Mouse (Mus musculus) yolk sac, embryonic 10.5 days (tissue): ENCODE measurements around the gene Slc44a3.
A peak's percentile ranks its signal among the peaks of the same experiment; 100 is the strongest.

Experiments used
- DNase-seq: peaks from one replicate; pipeline ENCODE4 v3.0.0-alpha.2; 2017; ENCODE audit warnings: low spot score

Slc44a3 gene

DNA sequence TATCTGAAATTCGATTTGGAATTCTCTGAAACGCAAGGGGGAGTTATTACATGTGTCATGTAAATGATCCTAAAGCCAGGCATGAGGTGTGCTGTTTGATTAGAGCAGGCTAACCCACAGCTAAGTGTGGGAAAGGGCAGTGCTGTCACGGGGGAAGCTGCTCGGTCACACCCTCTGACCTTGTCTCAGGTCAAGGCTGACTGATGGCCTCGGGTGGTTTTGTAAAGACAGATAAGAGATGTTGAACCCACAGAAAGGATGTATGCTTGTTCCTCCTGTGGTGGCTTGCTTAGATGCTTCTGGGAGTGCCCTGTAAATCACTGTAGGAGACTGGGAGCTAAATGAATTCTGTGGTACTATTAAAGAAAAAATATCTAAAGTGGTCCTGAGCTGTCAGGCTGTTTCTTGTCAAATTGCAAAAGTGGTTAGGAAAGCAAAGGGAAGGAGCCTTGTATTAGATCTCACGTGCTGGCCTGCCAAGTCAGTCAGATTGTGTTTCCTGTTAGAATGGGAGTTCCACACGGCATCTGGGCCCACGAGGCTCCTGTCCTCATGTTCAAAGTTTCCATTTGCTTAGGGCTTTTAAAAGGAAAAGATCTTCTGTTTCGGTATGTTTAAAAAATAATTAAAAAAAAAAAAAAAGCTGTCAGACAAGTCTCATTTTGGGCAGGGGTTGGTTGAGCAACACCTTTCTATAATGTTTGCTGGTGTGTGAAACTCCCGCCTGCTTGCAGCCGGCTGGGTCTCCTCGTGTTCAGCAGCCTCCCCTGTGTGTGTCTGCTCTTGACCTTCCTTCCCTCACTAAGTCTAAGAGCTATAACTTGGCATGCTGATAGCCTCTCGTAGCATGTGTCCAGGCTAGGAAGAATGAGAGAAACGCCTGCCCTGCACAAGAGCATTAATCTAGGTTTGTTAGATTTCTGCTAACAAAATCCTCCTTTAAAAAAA, 73.4 kb downstream of the Slc44a3 start:
- no peak for DNase-seq

DNA sequence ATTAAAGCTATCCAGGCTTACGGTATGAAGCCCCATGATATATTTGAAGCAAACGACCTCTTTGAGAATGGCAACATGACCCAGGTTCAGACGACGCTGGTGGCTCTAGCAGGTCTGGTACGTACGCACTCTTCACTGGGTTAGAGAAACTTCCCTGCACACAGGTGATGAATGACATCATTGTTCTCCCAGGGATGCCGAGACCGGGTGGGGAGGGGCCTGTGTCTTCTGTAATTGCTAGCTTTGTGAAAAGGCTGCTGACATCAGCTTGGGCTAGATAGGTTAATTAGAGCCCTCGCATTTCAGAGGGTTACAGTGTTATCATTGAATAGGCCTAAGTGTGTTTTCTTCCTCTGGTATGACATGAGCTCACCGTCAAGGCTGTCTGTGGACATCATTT, 80.8 kb downstream of the Slc44a3 start:
- DNase-seq = no peak

DNA sequence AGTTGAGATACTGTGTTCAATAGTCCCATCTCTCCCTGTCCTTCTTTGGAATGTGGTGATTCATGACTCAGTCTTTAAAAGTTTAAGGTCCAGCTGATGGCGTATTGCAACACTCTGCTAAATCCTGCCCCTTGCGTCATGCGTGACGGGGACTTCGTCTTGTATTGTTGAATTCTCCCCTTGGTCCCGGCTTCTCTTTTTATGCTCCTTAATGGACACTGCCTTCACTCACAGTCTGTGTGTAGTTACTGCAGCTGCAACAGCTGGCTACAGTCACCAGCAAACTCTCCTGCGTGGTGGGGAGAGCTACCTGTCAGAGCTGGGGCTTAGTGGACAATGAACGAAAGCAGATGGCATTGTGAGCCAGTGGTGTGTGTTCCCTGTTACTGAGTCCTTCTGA, 82.7 kb downstream of the Slc44a3 start:
- peak; percentile 62 for DNase-seq

DNA sequence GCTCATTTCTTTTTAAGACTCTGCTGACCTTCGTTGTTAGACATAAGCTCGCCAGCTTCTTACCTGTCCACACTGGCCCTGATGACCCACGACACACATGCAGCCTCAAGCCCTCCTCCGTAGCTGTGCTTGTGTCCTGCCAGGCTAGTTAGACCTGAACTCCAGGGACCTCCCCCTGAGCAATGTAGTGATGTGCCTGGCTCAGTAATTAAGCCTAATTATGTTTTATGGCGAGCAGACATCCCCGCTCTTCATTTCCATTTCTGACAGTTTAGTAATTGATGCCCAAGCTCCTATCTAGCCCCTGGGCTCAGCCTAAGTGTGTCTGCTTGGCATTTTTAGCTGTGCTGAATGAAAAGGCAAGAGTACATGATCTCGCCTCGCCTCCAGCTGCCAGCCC, 83.6 kb downstream of the Slc44a3 start:
- no peak for DNase-seq

DNA sequence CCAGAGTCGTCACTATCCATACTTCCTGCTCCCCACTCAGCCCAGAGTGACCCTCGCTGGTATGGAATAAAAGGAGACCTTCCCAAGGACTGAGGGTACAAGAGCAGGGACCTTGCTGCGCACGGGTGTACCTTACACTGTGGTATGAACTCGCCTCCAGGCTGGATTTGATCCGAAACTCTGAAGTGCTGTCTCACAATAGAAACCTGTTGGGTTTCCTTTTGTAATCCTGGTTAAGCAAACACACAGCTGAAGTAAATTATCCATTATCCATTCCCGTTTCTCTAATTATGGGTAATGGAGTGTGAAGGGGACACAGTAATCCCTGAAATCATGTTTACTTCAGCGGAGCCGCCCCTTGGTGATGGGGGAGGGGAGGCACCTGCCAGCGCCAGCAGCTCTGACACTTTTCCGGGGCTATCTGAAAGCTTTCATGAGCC, 84.2 kb downstream of the Slc44a3 start:
- no peak for DNase-seq

DNA sequence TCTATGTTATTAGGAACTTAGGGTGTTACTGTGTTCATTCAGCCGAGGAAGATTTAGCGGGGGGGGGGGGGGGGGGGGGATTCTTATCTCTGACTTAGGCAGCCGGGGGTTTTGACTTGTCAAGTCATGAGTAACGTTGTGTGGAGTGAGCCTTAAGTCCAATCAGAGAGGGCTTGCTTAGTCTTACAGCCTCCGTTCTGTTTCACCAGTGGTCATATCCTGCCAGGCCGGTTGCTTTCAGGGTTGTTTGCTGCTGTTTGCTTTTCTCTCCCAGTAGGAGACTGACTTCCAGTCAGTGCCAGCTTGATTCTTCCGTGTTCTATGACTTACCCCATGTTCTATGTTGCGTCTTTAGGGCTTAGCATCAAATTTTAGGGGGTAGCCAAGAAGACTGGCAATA, 85.8 kb downstream of the Slc44a3 start:
- no peak for DNase-seq

DNA sequence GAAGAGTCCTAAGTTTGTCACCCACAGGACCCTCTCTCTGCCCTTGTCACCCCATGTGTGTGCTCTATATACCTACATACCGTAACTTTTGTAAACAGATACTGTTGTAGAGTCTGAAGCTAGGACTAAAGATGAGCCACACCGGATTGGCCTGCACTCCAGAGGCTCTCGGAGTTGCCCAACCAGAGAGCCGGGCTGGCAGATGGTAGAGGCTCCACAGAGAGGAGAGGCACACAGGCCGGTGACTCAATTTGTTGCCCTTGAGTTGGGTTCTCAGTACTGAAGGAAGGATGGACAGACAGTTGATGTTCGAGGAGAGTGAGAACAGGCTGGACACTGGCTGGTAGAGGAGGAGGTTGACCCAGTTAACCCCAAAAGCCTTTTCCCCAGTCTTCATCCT, 87.8 kb downstream of the Slc44a3 start:
- DNase-seq = no peak

DNA sequence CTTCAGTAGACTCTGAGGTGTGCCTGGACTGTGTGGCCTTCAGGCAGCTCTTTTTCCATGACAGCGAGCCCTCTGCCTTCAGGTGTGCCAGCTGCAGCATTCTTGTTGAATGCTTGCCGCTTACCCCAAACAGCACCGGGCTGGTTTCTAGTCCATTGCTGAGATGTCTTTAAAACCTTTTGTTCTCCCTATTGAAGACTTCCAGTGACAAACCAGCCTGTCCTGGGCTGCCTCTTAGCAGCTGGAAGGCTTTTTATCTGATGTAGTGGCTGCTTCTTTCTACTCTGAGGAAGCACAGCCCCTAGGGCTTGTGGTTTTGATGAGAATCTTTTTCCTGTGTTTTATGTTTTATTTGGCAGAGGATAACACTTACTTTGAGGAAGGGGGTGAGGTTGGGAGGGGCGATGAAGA, 88.3 kb downstream of the Slc44a3 start:
- DNase-seq = no peak

DNA sequence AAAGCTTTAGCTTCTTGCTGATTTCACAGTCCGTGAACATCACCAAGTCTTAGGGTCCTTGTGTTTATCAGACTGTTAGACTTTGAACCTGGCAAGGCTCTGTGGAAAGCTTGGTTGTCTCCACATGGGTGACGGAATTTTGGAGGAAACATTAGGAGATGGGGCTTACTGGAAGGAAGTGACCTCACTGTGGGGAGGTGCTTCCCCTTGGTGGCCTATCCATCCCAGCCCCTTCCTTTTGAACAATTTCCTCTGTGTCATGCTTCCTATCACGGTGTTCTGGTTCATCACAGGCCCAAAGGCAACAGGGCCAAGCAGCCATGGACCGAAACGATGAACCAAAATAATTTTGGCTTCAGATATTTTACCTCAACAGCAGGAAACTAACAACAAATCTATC, 89.9 kb downstream of the Slc44a3 start:
- DNase-seq = no peak

DNA sequence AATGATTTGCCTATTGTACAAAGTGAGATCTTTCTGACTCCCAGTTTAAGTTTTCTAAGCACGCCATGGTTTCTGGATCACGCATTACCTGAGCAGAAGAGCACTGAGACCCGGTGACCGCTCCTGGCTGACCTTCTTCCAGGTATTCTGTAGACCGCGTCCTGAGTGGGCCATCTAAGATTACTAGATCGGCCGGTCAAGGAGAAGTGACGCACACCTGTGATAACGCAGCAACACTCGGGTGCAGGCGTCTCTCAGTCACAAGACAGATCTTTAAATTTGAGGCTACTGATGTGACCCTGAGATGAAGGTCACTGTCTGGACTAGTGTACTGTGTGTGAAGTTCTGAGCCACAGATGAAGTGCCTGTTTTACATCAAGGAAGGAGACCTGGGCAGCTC, 90.7 kb downstream of the Slc44a3 start:
- DNase-seq = no peak

DNA sequence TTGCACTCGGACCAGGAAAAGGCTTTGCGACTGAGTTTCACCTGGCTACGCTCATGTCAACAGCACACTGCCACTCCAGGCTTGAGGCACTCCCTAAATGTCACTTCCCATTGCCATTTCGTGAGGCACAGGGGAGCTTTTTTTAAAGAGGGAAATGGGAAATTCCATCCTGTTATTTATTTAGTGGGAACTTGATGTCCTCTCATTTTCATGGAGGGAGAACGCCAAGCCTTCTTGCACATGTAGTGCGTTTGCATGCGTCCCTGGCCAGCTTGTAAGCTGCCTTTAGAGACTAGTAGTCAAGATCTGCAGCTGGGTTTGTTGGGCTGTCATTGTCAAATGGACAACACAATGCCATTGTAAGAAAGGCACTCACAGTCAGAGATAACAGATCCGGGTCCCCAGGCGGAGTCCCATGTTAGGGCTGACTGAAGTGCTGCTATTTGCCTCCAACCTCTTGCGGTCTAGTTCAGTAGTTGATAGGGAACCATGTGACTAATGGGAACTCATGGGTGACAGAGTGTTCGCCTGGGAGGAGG, 92.5 kb downstream of the Slc44a3 start:
- no peak for DNase-seq

DNA sequence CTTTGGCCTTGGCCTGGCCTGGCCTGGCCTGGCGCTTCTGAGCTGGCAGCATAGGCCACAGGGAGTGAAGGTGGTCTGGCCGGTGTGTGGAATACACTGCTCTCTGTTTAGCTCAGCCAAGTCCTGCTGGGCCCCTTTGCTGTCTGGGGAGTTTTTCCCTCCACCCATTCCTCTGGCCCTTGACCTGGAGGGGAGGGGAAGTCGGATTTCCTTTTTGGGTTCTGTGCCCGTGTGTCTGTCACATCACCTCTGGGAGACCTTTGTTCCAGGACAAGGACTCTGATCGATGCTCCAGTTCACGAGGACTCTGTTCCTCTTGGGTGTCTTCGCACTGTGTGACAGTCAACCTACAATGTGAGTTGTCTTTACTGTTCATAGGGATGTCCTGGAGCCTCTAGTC, 94.2 kb downstream of the Slc44a3 start:
- DNase-seq = no peak

DNA sequence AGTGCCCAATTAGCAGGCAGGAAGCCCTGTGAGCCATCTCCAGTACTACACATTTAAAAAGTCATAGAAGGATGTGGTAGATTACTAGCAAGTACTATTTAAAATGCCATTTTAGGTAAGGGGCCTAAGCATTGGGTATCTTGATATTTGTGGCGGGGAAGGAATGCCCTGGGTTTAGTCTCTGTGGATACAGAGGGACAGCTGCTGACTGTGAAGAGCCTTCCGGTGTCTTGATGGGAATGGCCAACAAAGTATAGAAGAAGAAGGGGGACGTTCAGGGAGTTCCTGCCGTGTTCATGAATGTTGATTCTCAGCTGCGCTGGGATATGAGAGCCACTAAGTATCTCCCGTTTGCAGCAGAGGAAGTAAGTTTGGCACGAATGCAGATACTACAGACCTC, 95.1 kb downstream of the Slc44a3 start:
- no peak for DNase-seq

DNA sequence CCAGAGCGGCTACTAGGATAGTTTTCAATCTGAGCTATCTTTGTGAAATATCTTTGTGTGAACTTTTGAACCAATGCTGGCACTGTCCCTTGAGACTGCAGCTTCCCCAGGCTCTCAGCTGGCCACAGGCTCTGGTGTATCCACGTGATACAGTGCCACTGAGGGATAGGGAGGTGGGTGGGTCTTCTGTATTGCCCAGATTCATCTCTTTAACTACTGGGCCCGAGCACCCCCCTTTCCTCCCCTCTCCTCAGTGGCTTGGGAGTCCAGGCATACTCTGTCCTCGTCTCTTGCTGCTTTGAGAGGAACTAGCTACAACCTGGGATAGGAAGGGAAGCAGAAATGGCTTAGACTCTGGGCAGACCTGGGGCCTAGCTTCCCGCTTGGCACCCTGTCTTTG, 96.9 kb downstream of the Slc44a3 start:
- DNase-seq = no peak

DNA sequence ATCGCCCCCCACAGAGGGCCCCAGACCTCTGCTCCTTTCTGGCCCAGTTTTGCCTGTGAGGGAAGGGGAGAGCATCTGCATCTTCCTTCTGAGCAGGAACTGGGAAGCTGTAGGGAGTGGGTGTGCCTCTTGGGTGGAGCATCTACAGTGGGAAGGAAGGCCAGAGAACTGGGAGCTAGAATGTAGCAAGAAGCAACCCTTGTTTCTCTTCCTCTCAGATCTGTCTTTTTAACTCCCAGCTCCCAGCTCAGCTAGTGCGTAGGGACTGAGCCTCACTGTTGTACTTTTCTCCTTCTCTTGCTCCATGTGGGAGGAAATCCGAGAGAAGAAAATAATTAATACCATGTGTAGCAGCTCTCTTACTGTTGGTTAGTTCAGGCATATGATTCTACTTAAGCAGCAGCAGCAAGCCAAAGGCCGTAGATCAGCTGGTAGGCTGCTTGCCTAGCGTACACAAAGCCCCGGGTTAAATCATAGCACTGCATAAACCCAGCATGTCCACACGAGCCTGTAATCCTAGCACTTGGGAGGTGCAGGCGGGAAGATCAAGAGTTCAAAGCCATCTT, 98.2 kb downstream of the Slc44a3 start:
- DNase-seq = no peak

DNA sequence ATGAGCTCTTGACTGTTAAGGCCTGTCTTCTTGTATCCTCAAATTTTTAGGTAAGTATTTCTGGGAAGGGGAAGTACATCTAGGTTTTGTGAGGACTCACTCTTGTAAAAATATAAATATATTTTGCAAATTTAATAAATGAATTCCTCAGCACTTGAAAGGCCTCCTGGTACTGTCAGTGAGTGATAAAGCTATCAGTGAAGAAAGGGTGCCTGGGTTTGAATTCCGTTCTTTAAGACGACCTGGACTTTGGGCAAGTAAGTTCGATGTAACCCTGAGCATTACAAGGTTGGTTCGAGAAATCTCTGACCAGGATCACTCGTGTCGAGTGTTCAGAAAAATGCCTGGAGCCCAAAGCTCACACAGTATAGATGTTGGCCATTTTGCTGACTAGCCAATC, 98.8 kb downstream of the Slc44a3 start:
- DNase-seq = no peak

DNA sequence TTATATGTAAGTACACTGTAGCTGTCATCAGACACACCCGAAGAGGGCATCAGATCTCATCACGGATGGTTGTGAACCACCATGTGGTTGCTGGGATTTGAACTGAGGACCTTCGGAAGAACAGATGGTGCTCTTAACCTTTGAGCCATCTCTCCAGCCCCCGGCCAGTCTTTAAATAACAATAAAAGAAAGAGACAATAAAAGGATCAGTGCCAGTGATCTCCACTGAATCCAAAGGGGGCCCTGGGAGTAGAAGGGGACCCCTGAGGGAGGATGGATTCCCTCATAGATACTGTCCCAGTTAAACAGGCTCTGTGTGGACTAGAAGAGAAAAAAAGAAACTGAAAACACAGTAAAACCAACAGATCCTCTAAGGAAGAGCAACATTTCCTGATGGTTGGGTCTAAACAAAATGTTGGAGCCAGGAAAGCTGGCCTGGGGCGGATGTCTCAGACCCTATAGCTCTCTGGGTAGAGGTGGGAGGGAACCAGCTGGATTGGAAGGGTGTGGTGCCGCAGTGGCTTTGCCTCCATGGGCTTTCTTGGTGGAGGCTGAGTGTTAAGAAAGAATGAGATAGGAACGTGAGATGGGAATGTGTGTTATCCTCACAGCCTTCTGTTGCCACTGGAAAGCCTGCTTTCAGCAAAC, 101.8 kb downstream of the Slc44a3 start:
- no peak for DNase-seq

DNA sequence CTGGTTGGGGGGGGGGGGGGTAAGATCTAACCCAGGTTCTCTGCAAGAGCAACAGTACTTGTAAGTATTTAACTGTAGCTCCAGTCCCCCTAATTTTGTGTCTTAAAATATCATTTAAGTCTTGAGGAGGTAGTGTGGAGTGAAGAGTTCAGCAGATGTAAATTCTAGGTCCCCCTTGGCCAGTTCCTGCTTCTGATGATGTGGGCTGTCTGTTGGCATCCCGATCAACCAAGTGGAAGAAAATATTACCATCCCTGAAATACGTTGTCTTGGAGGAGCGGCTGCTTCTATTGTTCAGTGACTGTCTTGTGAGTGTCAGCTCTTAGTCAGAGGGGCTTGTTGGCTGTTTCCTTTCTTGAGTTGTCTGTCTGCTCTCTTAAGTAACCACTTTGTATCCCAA, 102.7 kb downstream of the Slc44a3 start:
- DNase-seq = no peak

DNA sequence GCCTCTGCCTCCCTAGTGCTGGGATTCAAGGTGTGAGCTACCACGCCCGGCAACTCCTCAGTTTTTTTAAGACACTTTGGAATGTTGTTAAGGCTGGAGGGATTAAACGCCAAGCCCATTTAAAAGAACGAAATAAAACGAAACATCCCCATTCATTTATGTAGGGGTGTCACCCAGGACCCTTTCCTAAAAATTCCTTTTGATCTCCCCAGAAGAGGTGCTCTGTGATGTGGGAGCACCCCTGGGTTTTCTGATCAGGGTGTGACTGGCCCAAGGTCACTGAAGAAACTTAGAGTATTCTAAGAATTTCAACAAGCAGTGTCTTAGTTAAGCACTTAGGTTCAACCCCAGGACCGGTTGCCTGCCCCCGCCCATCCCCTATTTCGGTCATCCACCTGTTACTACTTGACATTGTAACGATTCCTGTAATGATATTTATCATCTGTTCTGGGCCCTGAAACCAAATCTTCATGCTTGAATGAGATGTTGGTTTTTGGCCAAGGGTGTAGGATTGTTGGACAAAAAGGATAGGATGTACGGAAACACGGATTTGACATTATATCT, 103.4 kb downstream of the Slc44a3 start:
- no peak for DNase-seq

DNA sequence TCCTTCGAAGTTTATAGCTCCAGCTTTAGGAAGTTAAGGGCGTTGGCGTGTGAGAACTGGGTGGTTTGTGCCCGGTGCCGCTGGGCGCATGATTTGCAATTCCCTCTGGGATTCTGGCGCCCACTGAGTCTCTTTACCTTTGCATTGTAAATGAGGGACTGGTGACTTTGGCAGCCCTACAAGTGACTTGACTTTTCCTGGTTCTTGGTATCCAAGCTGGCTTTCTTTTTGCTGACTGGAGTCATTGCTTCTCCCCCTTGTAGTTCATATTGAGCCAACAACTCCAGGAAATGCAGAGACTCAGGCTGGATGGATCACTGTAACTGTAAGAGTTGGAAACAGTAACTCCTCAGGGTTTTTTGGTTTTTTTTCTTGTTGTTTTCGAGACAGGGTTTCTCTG, 104.0 kb downstream of the Slc44a3 start:
- no peak for DNase-seq

DNA sequence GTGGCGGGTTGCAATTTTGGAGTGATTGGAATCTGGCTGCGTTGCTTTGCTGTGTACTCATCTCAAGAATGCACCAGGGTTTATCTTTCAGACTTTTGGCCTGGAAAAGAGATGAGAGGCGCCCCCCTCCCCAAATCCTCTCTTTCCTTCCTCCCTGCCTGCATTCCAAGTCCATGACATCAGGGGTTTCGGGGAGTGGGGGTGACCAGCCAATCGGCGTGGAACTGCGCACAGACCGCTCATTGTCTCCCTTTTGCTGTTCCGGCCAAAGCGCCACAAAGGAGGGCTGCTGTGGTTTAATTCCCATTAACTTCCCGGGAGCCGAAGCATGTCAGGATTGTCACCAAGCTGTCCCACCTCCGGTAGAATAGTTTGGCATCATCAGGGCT, 104.7 kb downstream of the Slc44a3 start:
- peak; percentile 75 for DNase-seq
